Mouse (Mus musculus): ENCODE data around the gene Cttnbp2nl.

Cttnbp2nl gene

DNA sequence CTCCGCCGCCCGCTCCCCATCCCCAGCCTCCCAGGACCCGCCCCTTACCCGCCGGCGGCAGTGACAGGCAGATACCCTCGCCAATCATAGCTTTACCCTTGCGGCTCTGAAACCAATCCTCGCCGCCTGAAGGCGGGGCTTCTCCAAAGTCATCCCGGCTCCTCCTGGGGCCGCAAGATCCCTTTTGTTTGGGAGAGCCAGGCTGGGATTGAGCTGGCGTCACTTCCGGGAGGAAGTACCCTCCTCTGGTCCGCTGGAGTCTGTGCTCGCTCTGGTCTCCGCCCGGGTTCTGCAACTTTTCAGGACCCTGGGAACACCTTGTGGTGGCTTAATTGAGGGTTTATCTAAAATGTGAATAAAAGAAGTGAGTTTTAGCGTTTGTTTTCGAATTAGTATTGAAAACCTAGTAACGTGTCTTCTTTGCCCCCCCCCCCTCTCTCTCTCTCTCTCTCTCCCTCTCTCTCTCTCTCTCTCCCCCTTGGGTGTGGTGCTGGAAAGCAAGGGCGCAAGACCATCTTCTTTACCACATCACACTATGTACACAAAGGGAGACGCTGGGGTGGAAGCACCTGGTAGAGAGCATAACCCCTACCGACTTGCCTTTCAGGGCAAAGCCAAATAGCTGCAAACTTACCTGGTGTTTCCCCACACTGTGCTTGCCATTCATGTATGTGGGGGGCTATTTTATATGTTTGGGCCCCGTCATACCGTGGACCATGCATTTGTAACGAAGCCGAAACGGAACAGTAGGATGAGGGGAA lies at the start of gene Cttnbp2nl:
Gene Cttnbp2nl (minus strand): TSS at position 210 of the 761 bp plus-strand sequence.
- peak; percentile 98 for DNase-seq (ENCODE audit: inconsistent ontology term)

GRCm38 (mm10) chr3:105100270-105100589 lies 47.3 kb upstream of the Cttnbp2nl start:
- DNase-seq (ENCODE audit: inconsistent ontology term), result no peak

DNA sequence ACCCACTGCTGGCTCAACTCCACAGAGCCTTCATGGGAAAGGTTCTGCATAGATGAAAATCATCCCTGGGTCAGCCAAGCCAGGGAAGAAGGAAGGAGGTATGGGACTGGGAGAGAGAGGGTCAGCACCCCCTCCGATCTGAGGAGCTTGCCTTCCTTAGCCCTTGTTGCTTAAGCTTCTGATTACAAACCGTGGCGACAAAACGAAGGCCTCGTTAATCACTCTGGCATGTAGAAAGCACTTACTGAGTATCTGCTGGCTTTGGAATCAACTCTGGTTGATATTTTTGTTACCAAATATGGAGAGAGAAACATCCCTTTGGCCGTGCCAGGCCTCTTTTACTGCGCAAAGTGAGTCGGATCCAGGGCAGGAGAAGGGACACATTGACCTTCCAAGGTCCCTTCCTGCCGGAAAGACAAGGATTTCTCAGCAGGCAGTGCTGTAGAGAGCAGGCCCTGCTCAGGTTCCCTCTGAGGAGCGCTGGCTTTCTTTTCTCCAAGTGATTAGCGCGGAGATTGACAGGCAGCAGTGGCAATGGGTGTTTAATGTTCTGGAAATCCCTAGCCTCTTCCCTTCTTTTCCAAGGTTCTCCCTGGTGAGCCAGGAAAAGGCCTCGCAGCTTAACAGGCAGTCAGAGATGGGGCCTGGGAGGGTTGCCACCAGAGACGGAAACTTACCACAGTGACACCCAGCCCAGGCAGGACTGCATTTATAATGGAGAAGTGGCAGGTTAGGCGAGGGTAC lies 46.8 kb upstream of the Cttnbp2nl start:
- peak; percentile 25 for DNase-seq (ENCODE audit: inconsistent ontology term)

DNA sequence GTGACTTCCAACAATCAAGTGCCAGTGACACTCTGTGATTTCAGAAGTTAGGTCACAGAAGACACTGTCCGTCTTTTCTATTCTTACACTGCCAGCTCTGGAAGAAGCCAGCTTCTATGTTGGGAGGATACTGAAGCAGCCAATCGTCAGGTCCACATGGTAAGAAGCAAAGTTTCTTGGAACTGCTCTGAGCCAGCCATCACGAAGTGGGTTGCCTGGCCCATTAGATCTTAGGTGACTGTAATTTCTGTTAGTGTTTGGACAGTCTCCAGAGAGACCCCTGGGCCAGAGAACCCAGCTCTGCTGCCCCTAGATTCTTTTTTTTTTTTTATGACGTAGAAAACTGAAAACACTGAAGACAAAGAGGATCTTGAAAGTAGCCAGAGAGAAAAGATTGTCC lies 44.6 kb upstream of the Cttnbp2nl start:
- no peak for DNase-seq (ENCODE audit: inconsistent ontology term)

- DNase-seq (ENCODE audit: inconsistent ontology term), result no peak
These were observed 42.1 kb upstream of the Cttnbp2nl start for GRCm38 (mm10) chr3:105095026-105095425.

GRCm38 (mm10) chr3:105094448-105094847 lies 41.5 kb upstream of the Cttnbp2nl start:
- DNase-seq (ENCODE audit: inconsistent ontology term), result no peak

- DNase-seq (ENCODE audit: inconsistent ontology term), result peak; percentile 67
These were observed 40.0 kb upstream of the Cttnbp2nl start for GRCm38 (mm10) chr3:105092721-105093505.

GRCm38 (mm10) chr3:105090981-105091380 lies 38.0 kb upstream of the Cttnbp2nl start:
- peak; percentile 67 for DNase-seq (ENCODE audit: inconsistent ontology term)

- no peak for DNase-seq (ENCODE audit: inconsistent ontology term)
These were observed 37.2 kb upstream of the Cttnbp2nl start for GRCm38 (mm10) chr3:105090147-105090546.

- no peak for DNase-seq (ENCODE audit: inconsistent ontology term)
These were observed 35.7 kb upstream of the Cttnbp2nl start for GRCm38 (mm10) chr3:105088638-105089037.

DNA sequence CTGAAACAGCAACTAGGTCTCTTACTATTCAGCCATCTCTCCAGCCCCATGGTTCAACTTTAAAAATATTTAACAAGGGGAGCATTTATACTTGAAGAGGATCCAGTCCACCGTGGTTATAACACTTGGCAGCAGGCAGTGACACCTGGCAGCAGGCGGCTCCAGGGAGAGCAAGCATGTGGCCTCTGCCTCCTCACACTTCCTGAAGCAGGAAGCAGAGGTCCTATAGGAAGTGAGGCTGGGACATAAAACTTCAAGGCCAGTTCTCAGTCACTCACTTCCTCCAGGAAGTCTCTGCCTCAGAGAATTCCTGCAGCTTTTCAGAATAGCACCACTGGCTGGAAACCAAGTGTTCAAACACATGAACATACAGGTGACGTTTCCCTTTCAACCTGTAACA lies 34.4 kb upstream of the Cttnbp2nl start:
- DNase-seq (ENCODE audit: inconsistent ontology term), result no peak

- peak; percentile 79 for DNase-seq (ENCODE audit: inconsistent ontology term)
These were observed 25.4 kb upstream of the Cttnbp2nl start for GRCm38 (mm10) chr3:105078231-105078826.

- DNase-seq (ENCODE audit: inconsistent ontology term), result no peak
These were observed 22.9 kb upstream of the Cttnbp2nl start for GRCm38 (mm10) chr3:105075796-105076195.

DNA sequence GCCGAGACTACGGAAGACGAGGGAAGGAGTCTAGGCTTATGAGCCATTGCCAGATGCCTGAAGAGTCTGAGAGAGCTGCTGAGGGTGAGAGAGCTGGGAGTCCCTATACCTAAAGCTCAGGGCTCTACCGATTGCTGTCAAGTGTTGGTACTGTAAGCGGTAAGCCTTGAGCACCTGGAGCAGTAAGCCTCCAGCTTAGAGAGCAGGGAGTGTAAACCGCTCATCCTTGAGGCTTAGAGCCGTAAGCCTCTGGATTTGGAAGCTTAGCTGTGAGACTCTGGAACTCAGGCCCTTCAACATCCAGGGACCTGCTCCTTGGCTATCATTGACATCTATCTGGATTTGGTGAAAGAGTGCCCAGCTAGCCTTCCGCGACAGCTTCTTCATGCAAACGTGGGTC lies 19.6 kb upstream of the Cttnbp2nl start:
- no peak for DNase-seq (ENCODE audit: inconsistent ontology term)

DNA sequence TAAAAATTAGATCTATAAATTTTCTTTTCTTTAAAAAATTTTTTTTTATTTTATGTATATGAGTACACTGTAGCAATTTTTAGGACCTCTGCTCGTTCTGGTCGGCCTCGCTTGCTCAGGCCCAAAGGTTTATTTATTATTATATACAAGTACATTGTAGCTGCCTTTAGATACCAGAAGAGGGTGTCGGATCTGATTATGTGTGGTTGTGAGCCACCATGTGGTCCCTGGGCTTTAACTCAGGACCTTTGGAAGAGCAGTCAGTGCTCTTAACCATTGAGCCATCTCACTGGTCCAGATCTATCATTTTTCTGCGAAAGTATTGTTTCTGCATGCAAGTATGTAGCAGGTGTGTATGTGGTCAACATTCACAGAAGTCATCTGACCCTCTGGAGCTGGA lies 18.3 kb upstream of the Cttnbp2nl start:
- no peak for DNase-seq (ENCODE audit: inconsistent ontology term)

DNA sequence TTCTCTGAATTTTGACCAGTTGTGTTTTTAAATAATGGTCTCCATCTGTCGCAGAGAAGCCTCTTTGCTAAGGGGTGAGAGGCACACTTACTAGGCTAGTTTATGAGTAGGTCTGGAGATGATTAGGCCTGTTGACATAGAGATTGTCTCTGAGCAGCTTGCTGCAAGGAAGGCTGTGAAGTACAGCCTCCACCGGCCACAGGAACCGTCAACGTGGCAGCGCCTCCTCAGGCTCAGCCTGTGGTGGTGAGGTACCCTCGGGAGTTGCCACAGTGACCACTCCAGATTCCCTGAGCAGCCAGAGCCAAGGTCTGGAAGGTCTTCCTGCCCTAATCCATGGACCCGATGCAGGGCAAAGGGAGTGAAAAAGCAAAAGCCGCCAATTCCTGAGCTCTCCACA lies 17.6 kb upstream of the Cttnbp2nl start:
- no peak for DNase-seq (ENCODE audit: inconsistent ontology term)

DNA sequence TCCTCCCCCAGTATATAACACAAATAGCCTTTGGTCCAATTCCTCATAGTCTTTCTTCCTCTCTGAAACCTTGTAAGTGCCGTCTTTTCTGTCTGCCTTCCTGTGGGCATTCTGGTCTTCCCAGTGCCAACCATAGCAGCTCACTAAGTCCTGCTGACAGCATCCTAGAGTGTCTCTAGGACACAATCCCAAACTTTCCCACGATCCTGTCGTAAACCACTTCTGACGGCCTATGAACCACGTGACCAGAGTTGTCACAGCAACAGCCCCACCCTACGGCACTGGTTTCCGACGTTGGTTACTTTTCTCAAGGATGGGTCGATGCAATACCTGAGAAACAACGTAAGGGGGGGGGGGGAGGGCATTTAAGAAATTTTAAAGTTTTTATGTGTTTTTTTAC lies 13.6 kb upstream of the Cttnbp2nl start, which contains the start of gene 4930564D02Rik:
Gene 4930564D02Rik (plus strand): TSS at position 301 of the 400 bp plus-strand sequence.
- DNase-seq (ENCODE audit: inconsistent ontology term), result no peak

DNA sequence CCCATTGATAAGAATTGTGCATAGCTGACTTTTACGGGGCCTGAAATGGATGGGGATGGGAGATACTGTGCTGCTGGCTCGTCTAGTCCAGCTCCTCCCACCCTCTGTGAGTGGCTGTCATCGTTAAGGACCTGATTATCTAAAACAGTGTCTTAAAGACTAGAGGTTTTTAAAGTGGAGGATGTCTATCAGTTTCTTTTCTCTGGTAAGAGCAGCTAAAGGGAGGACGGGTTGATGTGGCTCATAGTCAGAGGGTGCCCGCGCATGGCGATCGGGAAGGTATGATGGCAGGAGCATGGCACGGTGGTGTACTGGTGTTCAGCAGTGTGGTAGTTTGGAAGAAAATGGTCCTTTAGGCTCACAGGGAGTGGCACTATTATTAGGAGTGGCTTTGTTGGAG lies 9.7 kb upstream of the Cttnbp2nl start:
- DNase-seq (ENCODE audit: inconsistent ontology term), result no peak

GRCm38 (mm10) chr3:105061991-105062390 lies 9.0 kb upstream of the Cttnbp2nl start:
- DNase-seq (ENCODE audit: inconsistent ontology term), result no peak

GRCm38 (mm10) chr3:105061496-105061895 lies 8.6 kb upstream of the Cttnbp2nl start:
- DNase-seq (ENCODE audit: inconsistent ontology term), result no peak

- DNase-seq (ENCODE audit: inconsistent ontology term), result no peak
These were observed 8.0 kb upstream of the Cttnbp2nl start for GRCm38 (mm10) chr3:105060992-105061391.

DNA sequence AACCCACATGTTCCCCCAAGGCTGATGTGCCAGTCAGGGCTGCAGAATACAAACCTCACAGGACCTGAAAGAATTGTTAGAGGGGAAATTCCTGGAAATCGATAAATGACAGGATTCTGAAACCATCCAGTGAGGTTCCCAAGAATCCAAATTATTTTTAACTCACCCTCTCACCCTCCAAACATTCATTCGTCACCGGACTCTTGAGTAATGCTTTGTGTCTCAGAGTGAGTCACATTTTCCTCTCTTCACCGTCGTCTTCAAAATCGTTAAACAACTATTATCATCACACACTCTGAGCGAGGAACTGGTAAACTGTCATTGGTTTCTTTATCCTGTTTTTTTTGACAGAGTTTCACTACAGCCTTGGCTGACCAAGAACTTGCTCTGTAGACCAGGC lies 7.0 kb upstream of the Cttnbp2nl start:
- peak; percentile 89 for DNase-seq (ENCODE audit: inconsistent ontology term)
